Mouse (Mus musculus): ENCODE results near the gene Psmd4.

GRCm38 (mm10) chr3:95065553-95065952 lies 23.1 kb upstream of the Psmd4 start:
- TF ChIP-seq CHD2 (IDR thresholded peaks at IDR 0.05; ENCODE audit: low read depth, low read length) (no peak), ZNF384 (IDR thresholded peaks at IDR 0.05; ENCODE audit: low read depth, low read length) (no peak), ZC3H11A (IDR thresholded peaks at IDR 0.05; ENCODE audit: borderline replicate concordance, low read depth, low read length) (no peak), MAFK (IDR thresholded peaks at IDR 0.05; ENCODE audit: insufficient read depth, low read depth, low read length) (no peak)

Data from ES-E14 (cell line).